Mouse (Mus musculus) heart, embryonic 12.5 days (tissue): ENCODE measurements around the gene Mrfap1. TPM values are rescaled to one million over a fixed set of nuclear protein-coding genes. Genes with fewer than 3 reads are reported as not detected.

ENCODE experiments used
- ATAC-seq: fragments of 200-750 bp; cut with Nextera tagmentation; 2 replicates; pipeline ENCODE4 v1.8.0; 2017; ENCODE audit warnings: moderate TSS enrichment, moderate library complexity; ENCODE audit not compliant: insufficient number of reproducible peaks, low FRiP score
- H3K27ac ChIP-seq: fragments of 300-500 bp; sonication (generic); 2 replicates; pipeline ENCODE4 v1.5.1; 2016; ENCODE audit warnings: mild to moderate bottlenecking, moderate library complexity; ENCODE audit not compliant: poor library complexity, severe bottlenecking
- H3K27me3 ChIP-seq: fragments of 300-500 bp; sonication (generic); replicated peaks from 2 replicates; pipeline ENCODE4 v1.6.1; 2016; ENCODE audit warnings: mild to moderate bottlenecking, moderate library complexity
- H3K36me3 ChIP-seq: fragments of 300-500 bp; sonication (generic); 2 replicates; pipeline ENCODE4 v1.6.1; 2016; ENCODE audit warnings: mild to moderate bottlenecking, moderate library complexity
- H3K4me1 ChIP-seq: fragments of 300-500 bp; sonication (generic); replicated peaks from 2 replicates; pipeline ENCODE4 v1.6.1; 2016; ENCODE audit warnings: mild to moderate bottlenecking
- H3K4me2 ChIP-seq: fragments of 300-500 bp; sonication (generic); 2 replicates; pipeline ENCODE4 v1.6.1; 2016; ENCODE audit warnings: mild to moderate bottlenecking, moderate library complexity
- H3K4me3 ChIP-seq: fragments of 300-500 bp; sonication (generic); 2 replicates; pipeline ENCODE4 v1.5.1; 2016; ENCODE audit warnings: mild to moderate bottlenecking
- H3K9ac ChIP-seq: fragments of 300-500 bp; sonication (generic); 2 replicates; pipeline ENCODE4 v1.6.1; 2016; ENCODE audit warnings: mild to moderate bottlenecking, moderate library complexity
- H3K9me3 ChIP-seq: fragments of 300-500 bp; sonication (generic); replicated peaks from 2 replicates; pipeline ENCODE4 v1.6.1; 2016; ENCODE audit warnings: mild to moderate bottlenecking, moderate library complexity
- WGBS: fragments of 180-500 bp; shearing (Covaris S2); methylation state at CpG from one replicate; pipeline ENCODE4 v1.1.7; 2016; 5-methylcytosine and 5-hydroxymethylcytosine counted together
- polyA plus RNA-seq: library from polyadenylated mRNA; unstranded; fragments of >200 nt; fragmentation: Nextera tagmentation; extraction: Ambion mirVana; gene quantifications from 2 replicates; pipeline ENCODE4 v1.2.1, GENCODE M21; 2016

Gene Mrfap1
- polyA plus RNA-seq, 1 experiment from 2014 or later, result 426 TPM

GRCm38 (mm10) chr5:36786052-36786451 lies 10.5 kb downstream of the Mrfap1 start:
- Histone ChIP-seq H3K4me1 (no peaks in the 10 kb centered on the region), H3K9me3 (peaks cover 14% of the 10 kb centered on the region), H3K27me3 (no peaks in the 10 kb centered on the region), H3K4me3 (no peak overlapping the region), H3K9ac (no peak overlapping the region), H3K4me2 (no peak overlapping the region), H3K36me3 (no peaks in the 10 kb centered on the region), H3K27ac (no peak overlapping the region)
- no peak for ATAC-seq
- WGBS, result 92% methylated on average over 5 of the region's 5 CpGs

GRCm38 (mm10) chr5:36779512-36779911 lies 17.1 kb downstream of the Mrfap1 start:
- H3K4me1 ChIP-seq, result peaks cover 12% of the 10 kb centered on the region; the same call in 1 of the 2 replicates
- H3K27me3 ChIP-seq, result no peaks in the 10 kb centered on the region
- whole genome bisulfite sequencing, result 86% methylated on average over 2 of the region's 2 CpGs
- no peak overlapping the region for H3K27ac ChIP-seq
- peaks cover 23% of the 10 kb centered on the region for H3K9me3 ChIP-seq
- no peak overlapping the region for H3K4me2 ChIP-seq
- H3K36me3 ChIP-seq, result no peaks in the 10 kb centered on the region
- ATAC-seq, result no peak
- H3K9ac ChIP-seq, result no peak overlapping the region
- H3K4me3 ChIP-seq, result no peak overlapping the region

GRCm38 (mm10) chr5:36778901-36779300 lies 17.7 kb downstream of the Mrfap1 start:
- H3K27me3 ChIP-seq, result no peaks in the 10 kb centered on the region
- WGBS, result 89% methylated on average over 1 of the region's 2 CpGs
- no peak overlapping the region for H3K9ac ChIP-seq
- H3K27ac ChIP-seq, result no peak overlapping the region
- no peak for ATAC-seq
- H3K36me3 ChIP-seq, result no peaks in the 10 kb centered on the region
- peaks cover 17% of the 10 kb centered on the region for H3K9me3 ChIP-seq
- H3K4me3 ChIP-seq, result no peak overlapping the region
- peaks cover 14% of the 10 kb centered on the region for H3K4me1 ChIP-seq
- H3K4me2 ChIP-seq, result no peak overlapping the region

GRCm38 (mm10) chr5:36777186-36777585 lies 19.4 kb downstream of the Mrfap1 start:
- no peak overlapping the region for H3K9ac ChIP-seq
- ATAC-seq, result no peak
- 11% methylated on average over 2 of the region's 2 CpGs for WGBS
- H3K27me3 ChIP-seq, result no peaks in the 10 kb centered on the region
- peaks cover 17% of the 10 kb centered on the region for H3K4me1 ChIP-seq
- no peak overlapping the region for H3K4me3 ChIP-seq
- no peak overlapping the region for H3K27ac ChIP-seq
- H3K36me3 ChIP-seq, result no peaks in the 10 kb centered on the region
- H3K4me2 ChIP-seq, result no peak overlapping the region
- H3K9me3 ChIP-seq, result peaks cover 14% of the 10 kb centered on the region

- Histone ChIP-seq H3K36me3 (no peaks in the 10 kb centered on the region), H3K4me3 (no peak overlapping the region), H3K4me1 (peaks cover 17% of the 10 kb centered on the region), H3K27ac (no peak overlapping the region; the same call in 1 of the 2 replicates), H3K9ac (no peak overlapping the region), H3K4me2 (peak overlapping the region; percentile 23; the same call in 1 of the 2 replicates), H3K27me3 (no peaks in the 10 kb centered on the region), H3K9me3 (peaks cover 14% of the 10 kb centered on the region)
- 12% methylated on average over 9 of the region's 9 CpGs for WGBS
- ATAC-seq, result no peak
Measured at GRCm38 (mm10) chr5:36776021-36776575, 20.5 kb downstream of the Mrfap1 start.

GRCm38 (mm10) chr5:36775317-36775716 lies 21.3 kb downstream of the Mrfap1 start:
- no peaks in the 10 kb centered on the region for H3K36me3 ChIP-seq
- no peak overlapping the region for H3K9ac ChIP-seq
- no peak overlapping the region for H3K27ac ChIP-seq
- H3K9me3 ChIP-seq, result peaks cover 9% of the 10 kb centered on the region
- no peak overlapping the region for H3K4me3 ChIP-seq
- H3K4me2 ChIP-seq, result no peak overlapping the region
- ATAC-seq, result no peak
- WGBS, result 72% methylated on average over 2 of the region's 2 CpGs
- H3K27me3 ChIP-seq, result no peaks in the 10 kb centered on the region
- H3K4me1 ChIP-seq, result peaks cover 17% of the 10 kb centered on the region

GRCm38 (mm10) chr5:36772586-36772985 lies 24.0 kb downstream of the Mrfap1 start:
- no peak overlapping the region for H3K4me3 ChIP-seq
- H3K36me3 ChIP-seq, result no peaks in the 10 kb centered on the region
- no peak overlapping the region for H3K9ac ChIP-seq
- peaks cover 17% of the 10 kb centered on the region for H3K4me1 ChIP-seq
- H3K4me2 ChIP-seq, result no peak overlapping the region
- no peak overlapping the region for H3K27ac ChIP-seq
- ATAC-seq, result no peak
- H3K27me3 ChIP-seq, result no peaks in the 10 kb centered on the region
- WGBS, result 85% methylated on average over 5 of the region's 5 CpGs
- no peaks in the 10 kb centered on the region for H3K9me3 ChIP-seq

GRCm38 (mm10) chr5:36769603-36770002 lies 27.0 kb downstream of the Mrfap1 start:
- 51% methylated on average over 3 of the region's 3 CpGs for WGBS
- no peak for ATAC-seq
- Histone ChIP-seq H3K27me3 (peaks cover 4% of the 10 kb centered on the region; the same call in 1 of the 2 replicates), H3K9me3 (no peaks in the 10 kb centered on the region), H3K36me3 (no peaks in the 10 kb centered on the region), H3K4me2 (no peak overlapping the region), H3K27ac (no peak overlapping the region), H3K9ac (no peak overlapping the region), H3K4me1 (peaks cover 6% of the 10 kb centered on the region; the same call in 1 of the 2 replicates), H3K4me3 (no peak overlapping the region)

- Histone ChIP-seq H3K36me3 (no peaks in the 10 kb centered on the region), H3K27ac (no peak overlapping the region), H3K9ac (no peak overlapping the region), H3K9me3 (no peaks in the 10 kb centered on the region), H3K4me1 (peaks cover 10% of the 10 kb centered on the region; the same call in 1 of the 2 replicates), H3K4me3 (no peak overlapping the region), H3K4me2 (no peak overlapping the region), H3K27me3 (peaks cover 8% of the 10 kb centered on the region; the same call in 1 of the 2 replicates)
- no peak for ATAC-seq
- 31% methylated on average over 10 of the region's 10 CpGs for WGBS
Measured at GRCm38 (mm10) chr5:36766958-36767703, 29.4 kb downstream of the Mrfap1 start.

- Histone ChIP-seq H3K27me3 (peaks cover 9% of the 10 kb centered on the region), H3K27ac (no peak overlapping the region), H3K9me3 (no peaks in the 10 kb centered on the region), H3K4me2 (no peak overlapping the region), H3K9ac (no peak overlapping the region), H3K4me3 (no peak overlapping the region), H3K36me3 (no peaks in the 10 kb centered on the region), H3K4me1 (peaks cover 10% of the 10 kb centered on the region; the same call in 1 of the 2 replicates)
- WGBS, result 62% methylated on average over 4 of the region's 4 CpGs
- ATAC-seq, result no peak
Measured at GRCm38 (mm10) chr5:36759848-36760247, 36.7 kb downstream of the Mrfap1 start.

GRCm38 (mm10) chr5:36757033-36757432 lies 39.5 kb downstream of the Mrfap1 start:
- Histone ChIP-seq H3K9ac (no peak overlapping the region), H3K36me3 (no peaks in the 10 kb centered on the region), H3K27me3 (peaks cover 5% of the 10 kb centered on the region), H3K4me1 (no peaks in the 10 kb centered on the region), H3K4me2 (no peak overlapping the region), H3K9me3 (no peaks in the 10 kb centered on the region), H3K4me3 (no peak overlapping the region), H3K27ac (no peak overlapping the region)
- WGBS, result 68% methylated on average over 5 of the region's 5 CpGs
- no peak for ATAC-seq
